7 mouse cellular contexts compared by ENCODE assay signal in genomic region chr1:75399755-75400492, GRCm38 (mm10). TPM values are rescaled to one million over a fixed set of nuclear protein-coding genes. Genes with fewer than 3 reads are reported as not detected.
DNase-seq lines count a peak whose midpoint lies in the region; ATAC-seq lines count a peak whose summit lies in the region.

No protein-coding gene starts in this region.

- no peak overlapping the region for H3K4me3 ChIP-seq in forebrain, embryonic 13.5 days
- H3K4me3 ChIP-seq in limb, embryonic 11.5 days (ENCODE audit: low read depth, low read length): peak overlapping the region; percentile 21
- no peak overlapping the region for H3K4me3 ChIP-seq in midbrain, embryonic 15.5 days

- ATAC-seq in forebrain, embryonic 13.5 days: peak; percentile 61
- ATAC-seq in limb, embryonic 11.5 days (ENCODE audit: insufficient number of reproducible peaks, low FRiP score, low TSS enrichment, low read depth): peak; percentile 78
- ATAC-seq in midbrain, embryonic 15.5 days (replicated peaks): peak; percentile 51

- DNase-seq in ES-CJ7 (ENCODE audit: low read depth, low spot score): peak; percentile 38
- DNase-seq in adrenal gland, postnatal 14 days: peak; percentile 84
- peak; percentile 75 to 86 for DNase-seq in heart, postnatal 14 days
- DNase-seq in limb, embryonic 11.5 days (ENCODE audit: low spot score): peak; percentile 84
- DNase-seq in thymus, postnatal 25 days: no peak

- H3K4me2 ChIP-seq in forebrain, embryonic 13.5 days: peak overlapping the region; percentile 46
- H3K4me2 ChIP-seq in limb, embryonic 11.5 days (ENCODE audit: low read depth, severe bottlenecking): peak overlapping the region; percentile 54
- peak overlapping the region; percentile 27 for H3K4me2 ChIP-seq in midbrain, embryonic 15.5 days

- peak overlapping the region; percentile 59 for H3K27ac ChIP-seq in forebrain, embryonic 13.5 days
- peak overlapping the region; percentile 83 for H3K27ac ChIP-seq in limb, embryonic 11.5 days (replicated peaks; ENCODE audit: low read depth, low read length)
- H3K27ac ChIP-seq in midbrain, embryonic 15.5 days: peak overlapping the region; percentile 12; the same call in 1 of the 2 replicates

- H3K4me1 ChIP-seq in forebrain, embryonic 13.5 days: peaks cover 26% of the 10 kb centered on the region
- H3K4me1 ChIP-seq in limb, embryonic 11.5 days (ENCODE audit: control insufficient read depth, insufficient read depth, low read length): peaks cover 30% of the 10 kb centered on the region
- peaks cover 23% of the 10 kb centered on the region for H3K4me1 ChIP-seq in midbrain, embryonic 15.5 days

- no peaks in the 10 kb centered on the region for H3K9me3 ChIP-seq in forebrain, embryonic 13.5 days (replicated peaks)
- H3K9me3 ChIP-seq in limb, embryonic 11.5 days (ENCODE audit: control insufficient read depth, low read length): no peaks in the 10 kb centered on the region
- H3K9me3 ChIP-seq in midbrain, embryonic 15.5 days: no peaks in the 10 kb centered on the region

- peaks cover 2% of the 10 kb centered on the region; the same call in 1 of the 2 replicates for H3K36me3 ChIP-seq in forebrain, embryonic 13.5 days (ENCODE audit: poor library complexity, severe bottlenecking)
- peaks cover 4% of the 10 kb centered on the region for H3K36me3 ChIP-seq in limb, embryonic 11.5 days (ENCODE audit: control insufficient read depth, insufficient read depth, low read length)
- peaks cover 28% of the 10 kb centered on the region; the same call in 1 of the 2 replicates for H3K36me3 ChIP-seq in midbrain, embryonic 15.5 days (replicated peaks)

- peak overlapping the region; percentile 32 for H3K9ac ChIP-seq in forebrain, embryonic 13.5 days
- peak overlapping the region; percentile 31; the same call in 1 of the 2 replicates for H3K9ac ChIP-seq in limb, embryonic 11.5 days (ENCODE audit: low read length)
- H3K9ac ChIP-seq in midbrain, embryonic 15.5 days: no peak overlapping the region

- H3K27me3 ChIP-seq in forebrain, embryonic 13.5 days: no peaks in the 10 kb centered on the region
- no peaks in the 10 kb centered on the region for H3K27me3 ChIP-seq in limb, embryonic 11.5 days (ENCODE audit: control insufficient read depth, insufficient read depth, low read length)
- H3K27me3 ChIP-seq in midbrain, embryonic 15.5 days (replicated peaks): no peaks in the 10 kb centered on the region

- WGBS in forebrain, embryonic 13.5 days: 5% methylated on average over 14 of the region's 15 CpGs
- 2% methylated on average over 15 of the region's 15 CpGs for WGBS in limb, embryonic 11.5 days
- 10% methylated on average over 15 of the region's 15 CpGs for WGBS in midbrain, embryonic 15.5 days

- intact Hi-C loops in heart, postnatal 14 days (cut with DNase I): no loop called here

RNA-seq across cellular contexts. Expression of gene Speg, which starts 24.8 kb away (rescaled TPM):
- 11.0 and 18.3 TPM in 2 replicates for total RNA-seq in adrenal gland, postnatal 14 days (2021)
- polyA plus RNA-seq in forebrain, embryonic 13.5 days (2015; fragmentation: Nextera tagmentation; extraction: Ambion mirVana): 7.6 and 9.0 TPM in 2 replicates
- 100 to 1,000 TPM; 125 to 126 TPM for total RNA-seq in heart, postnatal 14 days (2021)
- polyA plus RNA-seq in limb, embryonic 11.5 days (2014; fragmentation: Nextera tagmentation; extraction: Ambion mirVana): 32.9 and 33.6 TPM in 2 replicates
- 20.8 and 21.3 TPM in 2 replicates for polyA plus RNA-seq in midbrain, embryonic 15.5 days (2015; fragmentation: Nextera tagmentation; extraction: Ambion mirVana)

RNA-seq across cellular contexts. Expression of gene Gmppa, which starts 35.8 kb away (rescaled TPM):
- total RNA-seq in adrenal gland, postnatal 14 days (2021): 58.8 and 74.2 TPM in 2 replicates
- 53.7 and 62.7 TPM in 2 replicates for polyA plus RNA-seq in forebrain, embryonic 13.5 days (2015; fragmentation: Nextera tagmentation; extraction: Ambion mirVana)
- 10 to 100 TPM; 32.3 to 32.5 TPM for total RNA-seq in heart, postnatal 14 days (2021)
- 44.9 and 49.9 TPM in 2 replicates for polyA plus RNA-seq in limb, embryonic 11.5 days (2014; fragmentation: Nextera tagmentation; extraction: Ambion mirVana)
- polyA plus RNA-seq in midbrain, embryonic 15.5 days (2015; fragmentation: Nextera tagmentation; extraction: Ambion mirVana): 86.1 and 98.7 TPM in 2 replicates

RNA-seq across cellular contexts. Expression of gene Des, which starts 39.8 kb away (rescaled TPM):
- 19.8 and 26.9 TPM in 2 replicates for total RNA-seq in adrenal gland, postnatal 14 days (2021)
- 0.81 and 1.1 TPM in 2 replicates for polyA plus RNA-seq in forebrain, embryonic 13.5 days (2015; fragmentation: Nextera tagmentation; extraction: Ambion mirVana)
- 1,000 to 10,000 TPM; 1,039 to 1,057 TPM for total RNA-seq in heart, postnatal 14 days (2021)
- 5.0 and 5.3 TPM in 2 replicates for polyA plus RNA-seq in limb, embryonic 11.5 days (2014; fragmentation: Nextera tagmentation; extraction: Ambion mirVana)
- polyA plus RNA-seq in midbrain, embryonic 15.5 days (2015; fragmentation: Nextera tagmentation; extraction: Ambion mirVana): 1.5 and 2.0 TPM in 2 replicates

RNA-seq across cellular contexts. Expression of gene Asic4, which starts 50.3 kb away (rescaled TPM):
- 3.8 and 4.2 TPM in 2 replicates for total RNA-seq in adrenal gland, postnatal 14 days (2021)
- polyA plus RNA-seq in forebrain, embryonic 13.5 days (2015; fragmentation: Nextera tagmentation; extraction: Ambion mirVana): 4.0 and 5.4 TPM in 2 replicates
- total RNA-seq in heart, postnatal 14 days (2021): not detected
- 0.07 and 0.13 TPM in 2 replicates for polyA plus RNA-seq in limb, embryonic 11.5 days (2014; fragmentation: Nextera tagmentation; extraction: Ambion mirVana)
- polyA plus RNA-seq in midbrain, embryonic 15.5 days (2015; fragmentation: Nextera tagmentation; extraction: Ambion mirVana): 64.4 and 73.2 TPM in 2 replicates

Comparison
In these comparisons a context has a peak if more than half of its experiments do, and no peak if none do; other contexts are left out.
1. H3K27ac ChIP-seq: peak in every context shown above with its lines; median percentile 83 in limb, embryonic 11.5 days; 59 in forebrain, embryonic 13.5 days; 12 in midbrain, embryonic 15.5 days.